Mouse (Mus musculus) cortical plate, adult 2 months (tissue): ENCODE measurements around the gene Acmsd. TPM values are rescaled to one million over a fixed set of nuclear protein-coding genes. Genes with fewer than 3 reads are reported as not detected.

ENCODE experiments used
- H3K27ac ChIP-seq: fragments of 200-500 bp; 2 replicates; pipeline ENCODE4 v1.5.1; 2012; ENCODE audit warnings: low read length, control low read depth, inconsistent platforms; ENCODE audit not compliant: insufficient read depth
- H3K4me1 ChIP-seq: fragments of 200-500 bp; 2 replicates; pipeline ENCODE4 v1.6.1; 2011; ENCODE audit warnings: low read length; ENCODE audit not compliant: control insufficient read depth, insufficient read depth
- H3K4me3 ChIP-seq: fragments of 200-500 bp; 2 replicates; pipeline ENCODE4 v1.5.1; 2011; ENCODE audit warnings: mild to moderate bottlenecking, low read length, control low read depth; ENCODE audit not compliant: insufficient read depth
- CTCF ChIP-seq: fragments of 200-500 bp; IDR thresholded peaks from 2 replicates; pipeline ENCODE4 v1.5.1; 2011; ENCODE audit warnings: mild to moderate bottlenecking, control low read depth, low read length; ENCODE audit not compliant: insufficient read depth; ENCODE audit errors: extremely low read depth
- POLR2A ChIP-seq: fragments of 200-500 bp; IDR thresholded peaks from 2 replicates; pipeline ENCODE4 v1.6.1; 2011; ENCODE audit warnings: mild to moderate bottlenecking, low read length, control low read depth; ENCODE audit not compliant: insufficient read depth; ENCODE audit errors: extremely low read depth
- polyA plus RNA-seq: library from polyadenylated mRNA; depleted of rRNA; stranded (reverse); fragments of >200 nt; gene quantifications from 2 replicates; pipeline ENCODE4 v1.2.3, GENCODE M21; 2012; rRNA removed

Gene Acmsd
- polyA plus RNA-seq, 1 experiment: 0.06 TPM

DNA sequence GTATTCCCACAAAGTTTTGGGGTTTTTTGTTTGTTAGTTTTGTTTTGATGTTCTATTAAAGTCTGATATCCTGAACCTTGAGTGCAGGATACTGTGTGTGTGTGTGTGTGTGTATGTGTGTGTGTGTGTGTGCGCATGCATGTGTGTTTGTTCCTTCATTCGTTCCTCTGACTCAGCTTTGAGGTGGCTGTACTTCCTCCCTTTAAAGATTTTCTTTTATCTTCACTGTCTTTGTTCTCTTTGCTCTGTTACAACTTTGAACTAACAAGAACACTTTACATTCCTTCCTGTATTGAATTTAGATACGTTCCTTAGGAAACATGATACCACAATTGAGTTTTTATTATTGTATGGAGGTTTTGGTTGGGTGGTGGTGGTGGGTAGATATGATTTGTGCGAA, 67.1 kb downstream of the Acmsd start:
- H3K27ac ChIP-seq: no peak overlapping the region
- TF ChIP-seq POLR2A (no peak), CTCF (no peak)
- no peak overlapping the region for H3K4me3 ChIP-seq
- peaks cover 4% of the 10 kb centered on the region; the same call in 1 of the 2 replicates for H3K4me1 ChIP-seq

DNA sequence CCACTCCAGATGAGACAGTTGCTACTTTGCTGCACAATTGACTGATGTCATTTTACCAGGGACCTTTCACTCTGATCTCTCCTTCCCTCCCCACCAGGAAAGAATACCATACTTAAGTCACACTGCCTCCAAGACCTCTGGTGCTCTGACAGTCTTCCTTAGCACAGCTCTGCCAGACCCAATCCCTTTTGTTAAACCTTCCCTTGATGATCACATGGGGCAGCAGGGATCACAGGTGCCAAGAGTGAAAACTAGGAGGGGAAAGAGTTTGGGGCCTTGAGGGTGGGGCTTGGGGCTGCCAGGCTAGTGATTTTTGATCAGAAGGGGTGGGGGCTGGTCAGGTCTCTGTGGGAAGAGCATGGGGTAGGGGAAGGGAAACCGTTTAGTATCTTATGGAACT, 67.5 kb downstream of the Acmsd start:
- H3K4me3 ChIP-seq: no peak overlapping the region
- H3K27ac ChIP-seq: no peak overlapping the region
- TF ChIP-seq POLR2A (no peak), CTCF (no peak)
- H3K4me1 ChIP-seq: peaks cover 4% of the 10 kb centered on the region; the same call in 1 of the 2 replicates

DNA sequence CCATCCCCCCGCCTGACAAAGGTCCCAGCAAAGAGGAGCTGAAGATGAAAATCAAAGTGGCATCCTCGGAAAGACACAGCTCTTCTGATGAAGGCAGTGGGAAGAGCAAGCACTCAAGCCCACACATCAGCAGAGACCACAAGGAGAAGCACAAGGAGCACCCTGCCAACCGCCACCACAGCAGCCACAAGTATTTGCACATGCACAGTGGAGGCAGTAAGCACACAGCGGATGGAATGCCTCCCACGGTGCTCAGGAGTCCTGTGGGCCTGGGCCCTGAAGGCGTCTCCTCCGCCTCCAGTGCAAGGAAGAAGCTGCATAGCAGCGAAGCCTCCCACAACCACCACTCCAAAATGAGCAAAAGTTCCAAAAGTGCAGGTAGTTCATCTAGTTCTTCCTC, 73.7 kb downstream of the Acmsd start:
- no peak overlapping the region for H3K4me3 ChIP-seq
- H3K4me1 ChIP-seq: peaks cover 1% of the 10 kb centered on the region; the same call in 1 of the 2 replicates
- TF ChIP-seq CTCF (no peak), POLR2A (no peak)
- H3K27ac ChIP-seq: no peak overlapping the region

DNA sequence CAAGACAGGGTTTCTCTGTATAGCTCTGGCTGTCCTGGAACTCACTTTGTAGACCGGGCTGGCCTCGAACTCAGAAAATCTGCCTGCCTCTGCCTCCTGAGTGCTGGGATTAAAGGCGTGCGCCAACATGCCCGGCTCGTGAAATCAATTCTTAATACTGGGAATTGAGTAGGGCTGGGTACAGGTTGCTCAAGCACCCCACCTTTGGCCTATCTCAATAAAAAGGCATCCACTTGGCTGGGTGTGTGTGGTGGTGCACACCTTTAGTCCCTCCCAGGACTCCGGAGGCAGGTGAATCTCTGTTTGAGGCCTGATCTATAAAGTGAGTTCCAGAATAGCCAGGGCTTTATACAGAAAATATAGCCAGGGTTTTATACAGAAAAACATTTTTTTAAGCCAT, 79.5 kb downstream of the Acmsd start:
- no peaks in the 10 kb centered on the region; the same call in 1 of the 2 replicates for H3K4me1 ChIP-seq
- TF ChIP-seq CTCF: no peak
- no peak for TF ChIP-seq POLR2A
- no peak overlapping the region for H3K4me3 ChIP-seq
- H3K27ac ChIP-seq: no peak overlapping the region

DNA sequence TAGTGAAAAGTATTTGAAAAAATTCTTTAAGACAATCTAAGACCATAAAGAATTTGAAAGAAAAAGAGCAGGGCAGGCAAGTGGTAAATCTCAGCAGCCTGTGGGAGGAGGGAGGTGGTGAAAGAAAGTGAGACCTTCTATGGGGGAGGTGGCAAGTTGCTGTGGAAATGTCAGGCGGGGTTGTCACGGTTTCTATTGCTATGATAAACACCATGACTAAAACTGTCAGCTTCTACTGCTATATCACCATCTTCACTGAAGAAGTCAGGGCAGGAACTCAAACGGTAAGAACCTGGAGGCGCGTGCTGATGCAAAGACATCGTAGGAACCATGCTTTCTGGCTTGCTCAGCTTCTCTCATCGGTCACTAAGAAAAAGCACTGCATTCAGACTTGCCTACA, 83.7 kb downstream of the Acmsd start:
- Histone ChIP-seq H3K27ac (no peak overlapping the region), H3K4me3 (no peak overlapping the region), H3K4me1 (no peaks in the 10 kb centered on the region)
- no peak for TF ChIP-seq CTCF
- no peak for TF ChIP-seq POLR2A

DNA sequence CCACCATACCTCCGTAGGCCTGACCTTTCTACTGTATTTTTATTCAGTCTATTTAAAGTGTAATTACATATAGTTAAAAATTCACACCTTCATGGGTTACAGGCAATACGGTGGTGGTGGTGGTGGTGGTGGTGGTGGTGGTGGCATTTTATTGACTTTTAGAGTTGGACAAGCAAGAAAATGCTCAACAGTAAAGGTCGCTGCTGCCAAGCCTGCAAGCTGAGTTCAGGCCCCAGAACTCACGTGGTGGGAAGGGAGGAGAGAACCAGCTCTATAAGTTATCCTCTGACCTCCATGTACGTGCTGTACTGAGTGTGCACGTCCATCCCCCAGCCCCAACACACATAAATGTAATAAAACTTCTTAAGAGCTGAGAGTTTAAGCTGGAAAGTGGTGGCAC, 87.2 kb downstream of the Acmsd start:
- no peaks in the 10 kb centered on the region for H3K4me1 ChIP-seq
- H3K4me3 ChIP-seq: no peak overlapping the region
- no peak for TF ChIP-seq POLR2A
- no peak for TF ChIP-seq CTCF
- no peak overlapping the region for H3K27ac ChIP-seq

Other genes with a start within 250 kb of the Acmsd start
- gene Tmem163, start 49.9 kb upstream of the Acmsd start, polyA plus RNA-seq: 21.5 and 31.6 TPM in 2 replicates
- 53.4 and 54.3 TPM in 2 replicates for gene Ccnt2, start 44.8 kb downstream of the Acmsd start, polyA plus RNA-seq
- 2.0 and 2.4 TPM in 2 replicates for gene Map3k19, start 125.6 kb downstream of the Acmsd start, polyA plus RNA-seq
- gene Rab3gap1, start 139.4 kb downstream of the Acmsd start, polyA plus RNA-seq: 40.9 and 41.1 TPM in 2 replicates